Mouse (Mus musculus): ENCODE measurements around the gene Cfap45.

- TF ChIP-seq CTCF (IDR thresholded peaks at IDR 0.05; ENCODE audit: low read depth, low read length) (no peak), POLR2A (IDR thresholded peaks at IDR 0.05; ENCODE audit: borderline replicate concordance, low read depth, low read length) (no peak)
Observed at GRCm38 (mm10) chr1:172549717-172550116, 29.1 kb downstream of the Cfap45 start.
